Mouse (Mus musculus): ENCODE results near the gene Cdhr2.

Cdhr2 gene

DNA sequence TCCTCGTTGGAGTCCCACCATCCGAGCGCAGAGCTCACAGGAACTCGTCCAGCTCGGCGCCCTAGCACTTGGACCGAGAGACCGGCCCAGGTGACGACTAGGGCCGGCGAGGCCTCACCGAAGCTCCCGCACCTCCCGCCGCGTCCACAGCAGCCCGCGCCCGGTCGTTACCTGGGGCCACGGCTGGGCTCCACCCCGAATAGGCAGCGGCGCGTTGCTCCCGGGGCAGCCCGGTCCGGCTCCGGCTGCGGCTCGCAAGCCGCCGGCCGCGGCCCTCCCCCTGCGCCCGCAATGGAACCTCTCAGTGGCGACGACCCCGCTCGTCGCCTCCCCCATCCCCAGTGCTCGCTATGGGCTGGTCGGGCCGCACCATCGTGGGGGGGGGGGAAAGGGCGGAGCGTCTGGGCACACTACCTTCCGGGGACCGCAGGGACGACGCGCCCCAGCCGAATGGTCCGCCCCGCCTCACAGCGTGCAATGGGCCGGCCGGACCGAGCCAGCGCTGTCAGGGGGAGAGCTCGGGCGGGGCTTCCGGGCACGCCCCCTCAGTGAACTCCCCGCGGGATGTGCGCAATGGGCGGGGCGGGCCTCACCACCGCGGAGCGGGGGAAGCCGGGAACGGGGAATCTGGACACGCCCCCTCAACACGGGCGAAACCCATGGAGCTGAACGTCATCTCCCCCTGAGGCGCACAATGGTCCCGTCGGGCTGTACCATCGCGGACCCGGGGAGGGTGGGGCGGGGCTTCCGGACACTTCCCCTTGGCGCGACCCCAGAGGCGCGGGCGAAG, 7.5 kb upstream of the Cdhr2 start, which contains the start of gene Rnf44:
Gene Rnf44 (minus strand): TSS at position 350 of the 790 bp plus-strand sequence.
- peak; percentile 100 for DNase-seq (ENCODE audit: low read depth, low spot score)

- DNase-seq (ENCODE audit: low read depth, low spot score): no peak
These were observed 6.8 kb upstream of the Cdhr2 start for GRCm38 (mm10) chr13:54694348-54695060.

- DNase-seq (ENCODE audit: low read depth, low spot score): no peak
These were observed 5.6 kb upstream of the Cdhr2 start for GRCm38 (mm10) chr13:54695479-54696230.

GRCm38 (mm10) chr13:54702507-54702906, 1.2 kb downstream of the Cdhr2 start:
- no peak for DNase-seq (ENCODE audit: low read depth, low spot score)

- no peak for DNase-seq (ENCODE audit: low read depth, low spot score)
These were observed 3.6 kb downstream of the Cdhr2 start for GRCm38 (mm10) chr13:54704890-54705289.

- no peak for DNase-seq (ENCODE audit: low read depth, low spot score)
These were observed 9.6 kb downstream of the Cdhr2 start for GRCm38 (mm10) chr13:54710866-54711265.

DNA sequence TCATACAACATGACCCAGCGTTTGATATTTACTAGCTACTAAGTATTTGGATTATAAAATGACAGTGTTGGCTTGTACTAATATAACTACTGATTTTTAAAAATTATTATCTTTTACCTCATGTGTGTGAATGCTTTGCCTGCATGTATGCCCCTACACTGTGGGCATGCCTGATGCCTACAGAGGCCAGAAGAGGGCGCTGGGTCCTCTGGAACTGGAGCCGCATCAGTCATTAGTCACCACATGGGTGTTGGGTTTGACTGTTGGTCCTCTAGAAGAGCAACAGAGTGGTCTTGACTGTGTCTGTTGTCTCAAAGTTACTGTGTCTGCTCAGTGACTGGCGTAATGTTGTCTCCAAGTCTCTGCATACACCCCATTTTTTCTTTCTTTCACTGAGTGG, 13.1 kb downstream of the Cdhr2 start:
- DNase-seq (ENCODE audit: low read depth, low spot score): no peak

DNA sequence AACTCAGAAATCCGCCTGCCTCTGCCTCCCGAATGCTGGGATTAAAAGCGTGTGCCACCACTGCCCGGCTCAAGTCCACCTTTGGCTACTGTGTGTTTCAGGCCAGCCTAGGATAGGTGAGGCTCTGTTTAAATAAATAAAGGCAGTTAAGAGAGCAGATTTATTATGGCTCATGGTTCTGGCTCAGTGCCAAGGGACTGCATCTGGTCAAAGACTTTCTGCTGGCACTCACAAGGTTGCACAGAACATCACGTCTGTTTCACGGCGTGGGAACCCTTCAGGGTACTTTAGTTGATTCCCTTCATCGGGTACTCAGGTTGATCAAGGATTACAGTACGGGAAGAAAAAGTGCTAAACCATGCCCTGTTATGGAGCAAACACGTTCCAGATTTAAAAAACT, 13.7 kb downstream of the Cdhr2 start:
- no peak for DNase-seq (ENCODE audit: low read depth, low spot score)

- DNase-seq (ENCODE audit: low read depth, low spot score): peak; percentile 70
These were observed 15.7 kb downstream of the Cdhr2 start for GRCm38 (mm10) chr13:54716916-54717315.

- DNase-seq (ENCODE audit: low read depth, low spot score): no peak
These were observed 21.9 kb downstream of the Cdhr2 start for GRCm38 (mm10) chr13:54723143-54723542.

GRCm38 (mm10) chr13:54726131-54726530, 24.9 kb downstream of the Cdhr2 start:
- DNase-seq (ENCODE audit: low read depth, low spot score): no peak

GRCm38 (mm10) chr13:54736931-54737330, 35.7 kb downstream of the Cdhr2 start:
- DNase-seq (ENCODE audit: low read depth, low spot score): no peak

DNA sequence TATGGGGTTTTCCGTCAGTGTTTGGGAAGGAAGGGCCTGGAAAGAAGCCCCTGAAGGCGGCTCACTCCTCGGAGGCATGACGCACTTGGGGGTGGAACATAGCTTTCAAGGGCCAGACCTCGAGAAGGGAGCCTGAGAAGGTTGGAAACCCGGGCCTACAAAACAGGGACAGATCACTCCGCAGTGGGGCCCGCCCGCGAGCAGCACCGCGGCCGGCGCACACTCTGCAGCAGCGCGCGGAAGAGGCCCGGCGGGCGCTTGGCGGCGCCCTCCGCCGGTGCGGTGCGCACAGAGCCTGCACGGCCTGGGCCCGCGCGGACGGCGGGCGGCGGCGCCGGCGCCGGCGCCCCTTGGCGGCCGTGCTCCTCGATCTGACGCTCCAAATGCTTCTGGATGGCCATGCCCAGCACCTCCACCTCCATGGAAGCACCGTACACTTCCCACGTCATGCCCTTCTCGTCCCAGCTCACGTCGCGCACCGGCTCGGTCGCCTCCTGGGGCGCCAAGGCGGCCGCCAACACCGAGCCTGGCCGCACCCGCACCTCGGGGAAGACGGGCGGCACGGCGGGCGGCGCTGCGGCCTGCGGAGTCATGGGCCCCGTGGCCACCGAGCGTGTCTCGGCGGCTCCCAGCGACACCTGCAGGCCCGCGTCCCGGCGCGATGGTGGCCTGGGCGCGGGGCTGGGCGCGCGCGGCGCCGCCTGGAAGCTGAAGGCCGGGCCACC, 36.4 kb downstream of the Cdhr2 start:
- peak; percentile 37 for DNase-seq (ENCODE audit: low read depth, low spot score)

DNA sequence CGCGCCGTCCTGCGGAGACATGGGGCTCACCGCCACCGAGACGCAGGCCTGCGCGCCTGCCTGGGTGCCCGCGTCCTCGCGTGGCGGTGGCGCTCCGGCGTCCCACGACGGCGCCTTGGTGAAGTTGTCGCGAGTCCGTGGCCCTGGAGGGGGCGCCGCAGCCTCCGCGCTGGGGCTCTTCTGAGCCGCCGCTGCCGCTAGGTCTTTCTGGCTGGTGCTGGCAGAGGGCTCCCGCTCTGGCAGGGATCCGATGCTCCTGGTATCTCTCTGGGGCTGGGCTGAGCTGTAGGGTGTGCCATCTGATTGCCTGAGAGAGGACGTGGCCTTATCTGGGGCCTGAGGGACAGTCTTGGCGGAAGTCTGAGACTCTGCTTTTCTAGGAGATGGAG, 36.9 kb downstream of the Cdhr2 start:
- DNase-seq (ENCODE audit: low read depth, low spot score): no peak

- DNase-seq (ENCODE audit: low read depth, low spot score): no peak
These were observed 44.8 kb downstream of the Cdhr2 start for GRCm38 (mm10) chr13:54746110-54746509.

GRCm38 (mm10) chr13:54746896-54747295, 45.6 kb downstream of the Cdhr2 start:
- DNase-seq (ENCODE audit: low read depth, low spot score): no peak

- DNase-seq (ENCODE audit: low read depth, low spot score): no peak
These were observed 46.9 kb downstream of the Cdhr2 start for GRCm38 (mm10) chr13:54748190-54748589.

DNA sequence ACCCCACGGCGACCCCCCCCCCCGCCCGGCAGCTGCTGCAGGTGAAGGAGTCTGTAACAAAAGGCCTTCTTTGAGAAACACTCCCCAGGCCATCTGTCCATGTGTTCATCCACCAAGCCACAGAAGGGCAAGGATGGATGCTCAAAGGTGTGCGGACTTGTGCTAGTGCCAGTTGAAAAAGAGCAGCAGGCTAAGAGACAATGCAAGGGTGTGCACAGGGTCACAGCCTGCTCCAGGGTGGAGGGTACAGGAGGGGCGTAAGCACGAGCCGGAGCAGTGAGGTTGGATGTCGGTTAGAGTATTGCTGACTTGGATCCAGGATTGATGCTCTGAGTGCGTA, 47.4 kb downstream of the Cdhr2 start:
- DNase-seq (ENCODE audit: low read depth, low spot score): no peak

- peak; percentile 49 for DNase-seq (ENCODE audit: low read depth, low spot score)
These were observed 48.0 kb downstream of the Cdhr2 start for GRCm38 (mm10) chr13:54749061-54749863.

DNA sequence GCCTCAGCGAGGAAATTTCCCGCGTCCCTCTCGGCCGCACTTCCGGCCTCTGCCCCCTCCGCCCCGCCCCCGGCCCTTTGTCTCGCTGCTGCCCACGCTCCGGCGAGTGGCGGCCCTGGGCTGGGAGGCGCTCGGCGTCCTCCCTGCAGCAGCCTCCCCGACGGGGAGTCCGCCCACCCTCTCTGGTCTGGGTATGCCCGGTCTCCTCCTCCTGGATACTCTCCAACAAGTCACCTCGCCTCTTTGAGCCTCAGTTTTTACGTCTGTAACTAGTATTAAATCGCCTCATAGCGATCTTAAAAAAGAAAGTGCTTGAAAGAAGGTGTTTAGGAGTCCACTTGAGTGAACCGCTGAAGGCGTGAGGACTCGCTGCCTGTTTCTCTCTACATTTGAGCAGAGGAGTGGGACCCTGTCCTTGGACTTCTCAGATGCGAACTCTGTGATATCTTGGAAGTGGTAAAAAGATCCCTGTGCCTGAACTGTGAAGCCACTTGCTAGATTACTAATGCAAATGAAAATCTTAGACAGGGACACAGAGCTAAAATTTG, 48.7 kb downstream of the Cdhr2 start, which contains the start of gene Gprin1:
Gene Gprin1 (minus strand): TSS at position 11 of the 548 bp plus-strand sequence.
- DNase-seq (ENCODE audit: low read depth, low spot score): peak; percentile 63
